Mouse (Mus musculus) stomach, postnatal 0 days (tissue): ENCODE measurements at regions not wholly inside any gene's neighbourhood (a gene's known extent, or its start where the extent isn't known, plus 50 kb on each side); places are given as distances from the start of the nearest gene placed in this dataset.

Experiments used
- CTCF ChIP-seq: IDR thresholded peaks from 2 replicates; pipeline ENCODE4 v1.5.1; 2016; ENCODE audit warnings: antibody characterized with exemption, low read depth, mild to moderate bottlenecking, moderate library complexity
- EP300 ChIP-seq: optimal IDR thresholded peaks from 2 replicates; pipeline ENCODE3; 2016; ENCODE audit warnings: antibody characterized with exemption

DNA sequence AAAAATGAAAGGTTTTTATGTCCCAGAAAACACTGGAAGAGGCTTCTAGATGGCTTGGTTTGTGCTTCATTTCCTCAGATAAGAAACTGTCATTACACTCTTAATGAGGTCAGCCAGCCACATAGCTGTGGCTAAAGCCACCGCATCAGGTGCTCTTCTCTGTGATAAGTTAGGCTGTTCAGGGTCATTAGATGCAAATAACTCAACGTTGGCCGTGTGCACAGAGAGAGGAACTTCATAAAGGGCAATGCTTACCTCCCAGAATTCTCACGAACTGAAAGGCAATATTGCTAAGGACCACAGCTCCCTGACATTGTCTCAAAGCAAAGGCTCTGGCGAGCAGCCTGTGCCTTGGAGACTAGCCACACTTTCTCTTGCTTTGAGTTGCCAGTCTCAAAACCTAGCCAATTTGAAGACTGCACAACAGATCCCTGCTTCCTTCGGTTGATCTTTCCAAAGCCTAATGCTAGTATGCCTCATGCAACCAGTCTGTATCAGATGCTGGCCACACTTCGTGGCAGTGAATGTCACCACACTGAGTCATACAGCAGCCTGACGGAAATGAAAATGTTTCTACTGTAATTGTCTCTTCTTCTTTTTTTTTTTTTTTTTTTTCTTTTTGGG, 110.8 kb downstream of the Basp1 start:
- no peak for TF ChIP-seq CTCF
- no peak for TF ChIP-seq EP300
